Mouse (Mus musculus) right cerebral cortex, adult 2 months (tissue): ENCODE results near the gene Ift52.

Source experiments
- DNase-seq, 2 experiments: peaks; one replicate each; pipeline ENCODE4 v3.0.0; 2021 to 2022; ENCODE audit warnings: low spot score in 2 of 2

The Ift52 gene

DNA sequence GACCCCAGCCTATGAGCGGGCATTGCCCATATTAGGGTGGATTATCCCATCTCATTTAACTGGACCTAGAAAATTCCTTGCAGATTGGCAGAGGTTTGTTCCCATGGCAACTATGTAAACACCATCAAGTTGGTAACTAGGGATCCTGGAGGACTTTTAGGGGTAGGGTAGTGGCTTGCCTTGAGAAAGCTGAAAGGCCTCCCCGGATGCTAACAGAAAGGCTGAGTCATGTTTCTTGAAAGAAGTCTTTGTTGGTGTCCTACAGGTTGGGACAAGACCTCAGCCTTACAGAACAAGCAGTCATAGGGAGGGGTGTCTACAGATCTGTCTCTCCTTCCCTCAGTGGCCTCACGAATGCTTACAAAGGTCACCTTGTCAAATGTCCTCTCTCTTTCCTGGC, 58.1 kb downstream of the Ift52 start:
- no peak for DNase-seq

DNA sequence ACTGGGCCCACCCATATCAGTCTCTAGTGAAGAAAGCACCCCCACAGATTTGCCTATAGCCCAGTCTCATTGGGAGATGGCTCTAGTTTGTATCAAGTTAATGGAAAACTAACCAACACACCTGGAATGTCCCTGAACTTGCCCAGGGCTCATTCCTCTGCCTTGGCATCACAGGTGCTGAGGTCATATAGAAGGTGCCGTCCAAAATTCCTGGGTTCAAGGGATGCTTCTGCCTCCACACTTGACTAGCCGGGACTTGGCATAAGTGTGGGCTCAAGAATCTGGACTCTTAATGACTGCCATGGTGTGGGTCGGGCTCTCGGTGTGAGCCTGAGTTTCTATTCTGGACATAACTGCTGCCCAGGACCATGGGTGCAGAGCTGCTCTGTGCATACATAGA, 61.9 kb downstream of the Ift52 start:
- no peak for DNase-seq

DNA sequence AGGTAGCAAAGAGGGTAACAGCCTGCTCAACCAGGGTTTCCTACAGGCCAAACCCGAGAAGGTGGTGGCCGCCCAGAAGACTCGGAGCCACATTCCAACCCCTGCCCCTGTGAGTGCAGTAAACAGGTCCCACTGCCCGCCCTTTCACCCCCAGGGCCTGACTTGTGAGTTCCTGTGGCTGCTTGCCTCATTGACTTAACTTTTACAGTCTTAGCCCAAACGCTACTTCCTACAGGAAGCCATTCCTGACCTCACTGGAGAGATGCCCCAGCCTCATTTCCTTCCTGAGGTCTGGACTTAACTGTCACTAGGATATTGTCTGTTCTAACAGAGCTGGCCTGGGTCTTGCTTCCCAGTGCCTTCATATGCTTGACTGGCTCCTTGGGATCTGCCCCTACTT, 65.4 kb downstream of the Ift52 start:
- no peak for DNase-seq

DNA sequence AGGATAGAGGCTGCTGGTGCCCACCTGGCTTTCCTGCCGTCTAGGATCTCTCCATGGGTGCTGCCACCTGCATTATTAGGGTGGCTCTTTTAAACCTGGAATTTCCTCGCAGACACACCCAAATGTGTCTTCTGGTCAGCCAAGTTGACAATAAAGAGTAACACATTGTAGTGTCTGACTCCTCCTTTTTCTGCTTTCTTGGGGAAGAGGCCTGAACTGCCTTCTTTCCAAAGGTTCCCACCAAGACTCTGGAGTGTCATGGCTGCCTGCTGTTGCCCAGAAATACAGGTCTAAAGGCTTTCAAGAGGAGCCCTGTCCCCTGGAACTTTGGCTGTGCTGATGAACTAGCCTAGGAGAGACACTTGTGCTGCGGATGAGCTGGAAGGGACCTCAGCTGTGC, 67.4 kb downstream of the Ift52 start:
- no peak for DNase-seq

GRCm38 (mm10) chr2:163085047-163085446, 67.9 kb downstream of the Ift52 start:
- DNase-seq = no peak

GRCm38 (mm10) chr2:163086561-163086960, 69.4 kb downstream of the Ift52 start:
- DNase-seq = no peak

DNA sequence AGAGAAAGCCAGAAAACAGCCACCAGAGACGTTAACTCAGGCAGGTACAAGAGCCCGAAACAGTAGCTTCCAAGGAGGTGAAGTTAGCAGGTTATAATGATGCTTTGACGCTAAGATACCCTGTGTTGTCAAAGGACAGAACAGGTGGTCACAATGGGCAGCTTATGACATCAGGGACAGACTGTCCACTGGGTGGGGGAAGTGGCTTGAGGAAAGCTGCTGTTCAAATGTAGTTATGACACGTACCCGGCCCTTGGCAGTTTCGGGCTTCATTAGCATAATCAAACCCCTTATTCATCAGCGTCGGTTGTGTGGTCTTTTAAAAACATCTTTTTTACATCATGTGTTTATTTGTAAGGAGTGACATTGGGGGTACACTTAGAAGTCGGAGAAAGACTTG, 70.6 kb downstream of the Ift52 start, which contains the start of gene Gtsf1l:
Gene Gtsf1l (minus strand): TSS at position 128 of the 400 bp plus-strand sequence.
- no peak for DNase-seq

- no peak for DNase-seq
Measured at GRCm38 (mm10) chr2:163089475-163090123, 72.4 kb downstream of the Ift52 start.

DNA sequence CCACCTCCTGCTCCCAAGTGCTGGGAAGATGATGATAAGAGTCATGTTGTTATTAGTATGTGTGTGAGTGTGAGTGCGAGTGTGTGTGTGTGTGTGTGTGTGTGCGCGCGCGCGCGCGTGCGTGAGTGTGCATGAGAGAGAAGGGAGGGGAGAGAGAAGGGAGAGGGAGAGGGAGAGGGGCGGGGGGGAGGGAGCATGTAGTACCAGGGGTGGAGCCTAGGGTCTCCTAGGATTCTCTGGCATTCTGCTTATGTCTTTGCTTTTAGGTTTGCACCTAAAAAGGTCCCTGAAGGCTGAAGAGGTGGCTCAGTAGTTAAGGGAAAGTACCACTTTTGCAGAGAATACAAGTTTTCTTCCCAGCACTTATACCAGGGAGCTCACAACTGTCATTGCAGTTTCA, 77.8 kb downstream of the Ift52 start:
- DNase-seq = no peak
